Mouse (Mus musculus) lung, adult 18-20 months (tissue): ENCODE measurements around the gene Slc34a2.

Source experiments
- DNase-seq, 2 experiments: peaks; one replicate each; pipeline ENCODE4 v3.0.0; 2022; ENCODE audit warnings: mixed read lengths in 2 of 2

Gene Slc34a2

GRCm38 (mm10) chr5:53112942-53113341 is 75.1 kb downstream of the Slc34a2 start:
- DNase-seq, result no peak

- DNase-seq, result no peak
Observed at GRCm38 (mm10) chr5:53114616-53115267, 76.9 kb downstream of the Slc34a2 start.

- no peak for DNase-seq
Observed at GRCm38 (mm10) chr5:53118212-53118611, 80.3 kb downstream of the Slc34a2 start.

DNA sequence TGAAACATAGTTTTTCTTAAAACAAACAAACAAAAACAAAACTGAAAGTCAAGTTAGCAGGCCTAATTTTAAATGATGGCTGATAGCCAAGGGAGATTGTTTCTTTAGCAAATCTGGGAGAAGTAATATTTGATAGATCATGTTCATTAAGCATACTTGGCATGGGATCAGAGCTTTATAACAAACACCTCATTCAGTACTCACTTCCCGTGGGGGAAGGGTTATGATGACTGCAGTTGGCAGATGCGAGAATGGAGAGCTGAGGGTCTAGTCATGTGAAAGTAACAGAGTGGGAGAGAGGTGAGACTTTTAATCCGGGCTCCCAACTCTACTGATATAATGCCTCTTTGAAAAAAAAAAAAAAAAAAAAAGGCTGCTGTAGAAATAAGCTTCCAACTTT is 81.8 kb downstream of the Slc34a2 start:
- DNase-seq, result no peak
